Mouse (Mus musculus): ENCODE measurements around the gene Igsf11.

- TF ChIP-seq CTCF (IDR thresholded peaks at IDR 0.05; ENCODE audit: low read depth) (no peak), EP300 (IDR thresholded peaks at IDR 0.05; ENCODE audit: low read depth) (no peak)
These were observed 101.2 kb downstream of the Igsf11 start for GRCm38 (mm10) chr16:38993711-38994110.
